Mouse (Mus musculus) testis, adult 2 months (tissue): ENCODE results near the gene Mpped2.

Experiments used
- CTCF ChIP-seq: fragments of 200-500 bp; IDR thresholded peaks from 2 replicates; pipeline ENCODE4 v1.5.1; 2012; ENCODE audit warnings: low read depth, mild to moderate bottlenecking, inconsistent platforms, low read length, moderate library complexity; ENCODE audit not compliant: control insufficient read depth, insufficient read depth, insufficient replicate concordance
- POLR2A ChIP-seq: fragments of 200-500 bp; IDR thresholded peaks from 2 replicates; pipeline ENCODE4 v1.6.1; 2012; ENCODE audit warnings: low read depth, mild to moderate bottlenecking, inconsistent platforms, low read length, moderate library complexity; ENCODE audit not compliant: control insufficient read depth

- TF ChIP-seq POLR2A = no peak
- TF ChIP-seq CTCF = no peak
These were observed 105.8 kb downstream of the Mpped2 start for GRCm38 (mm10) chr2:106798824-106799223.
